Mouse (Mus musculus): ENCODE data around the gene Ppp2r5a. TPM values are rescaled to one million over a fixed set of nuclear protein-coding genes. Genes with fewer than 3 reads are reported as not detected.

Ppp2r5a gene
- polyA plus RNA-seq, 1 experiment from 2014 or later: 14.4 TPM

- Histone ChIP-seq H3K36me3 (peaks cover 5% of the 10 kb centered on the region; the same call in 1 of the 2 replicates), H3K9ac (no peak overlapping the region), H3K4me1 (no peaks in the 10 kb centered on the region), H3K4me3 (no peak overlapping the region), H3K27me3 (no peaks in the 10 kb centered on the region), H3K4me2 (no peak overlapping the region), H3K27ac (no peak overlapping the region), H3K9me3 (no peaks in the 10 kb centered on the region)
- 89% methylated on average over 5 of the region's 5 CpGs for WGBS
- ATAC-seq (ENCODE audit: insufficient number of reproducible peaks, insufficient read depth, low FRiP score, low TSS enrichment, low read depth): no peak
Observed at GRCm38 (mm10) chr1:191375644-191375998, 27.5 kb downstream of the Ppp2r5a start.

GRCm38 (mm10) chr1:191374993-191375643 lies 28.0 kb downstream of the Ppp2r5a start:
- Histone ChIP-seq H3K36me3 (peaks cover 5% of the 10 kb centered on the region; the same call in 1 of the 2 replicates), H3K27ac (no peak overlapping the region), H3K4me3 (no peak overlapping the region), H3K9me3 (no peaks in the 10 kb centered on the region), H3K4me1 (no peaks in the 10 kb centered on the region), H3K27me3 (no peaks in the 10 kb centered on the region), H3K9ac (no peak overlapping the region), H3K4me2 (no peak overlapping the region)
- ATAC-seq (ENCODE audit: insufficient number of reproducible peaks, insufficient read depth, low FRiP score, low TSS enrichment, low read depth): no peak
- 91% methylated on average over 10 of the region's 10 CpGs for WGBS

- Histone ChIP-seq H3K4me2 (no peak overlapping the region), H3K9me3 (no peaks in the 10 kb centered on the region), H3K27me3 (no peaks in the 10 kb centered on the region), H3K27ac (no peak overlapping the region), H3K9ac (no peak overlapping the region), H3K36me3 (peaks cover 9% of the 10 kb centered on the region), H3K4me1 (no peaks in the 10 kb centered on the region), H3K4me3 (no peak overlapping the region)
- ATAC-seq (ENCODE audit: insufficient number of reproducible peaks, insufficient read depth, low FRiP score, low TSS enrichment, low read depth): no peak
Observed at GRCm38 (mm10) chr1:191369140-191369539, 33.9 kb downstream of the Ppp2r5a start.

GRCm38 (mm10) chr1:191368193-191368592 lies 34.9 kb downstream of the Ppp2r5a start:
- peaks cover 9% of the 10 kb centered on the region for H3K36me3 ChIP-seq
- no peak for ATAC-seq (ENCODE audit: insufficient number of reproducible peaks, insufficient read depth, low FRiP score, low TSS enrichment, low read depth)
- H3K4me3 ChIP-seq: no peak overlapping the region
- WGBS: 81% methylated on average over 4 of the region's 4 CpGs
- H3K4me2 ChIP-seq: no peak overlapping the region
- H3K4me1 ChIP-seq: no peaks in the 10 kb centered on the region
- H3K27me3 ChIP-seq: no peaks in the 10 kb centered on the region
- no peaks in the 10 kb centered on the region for H3K9me3 ChIP-seq
- H3K9ac ChIP-seq: no peak overlapping the region
- no peak overlapping the region for H3K27ac ChIP-seq

- H3K9me3 ChIP-seq: no peaks in the 10 kb centered on the region
- no peak overlapping the region for H3K9ac ChIP-seq
- no peak for ATAC-seq (ENCODE audit: insufficient number of reproducible peaks, insufficient read depth, low FRiP score, low TSS enrichment, low read depth)
- 71% methylated on average over 4 of the region's 4 CpGs for WGBS
- peaks cover 16% of the 10 kb centered on the region for H3K36me3 ChIP-seq
- no peak overlapping the region for H3K27ac ChIP-seq
- H3K4me2 ChIP-seq: no peak overlapping the region
- no peak overlapping the region for H3K4me3 ChIP-seq
- no peaks in the 10 kb centered on the region for H3K27me3 ChIP-seq
- no peaks in the 10 kb centered on the region for H3K4me1 ChIP-seq
Observed at GRCm38 (mm10) chr1:191364477-191364876, 38.6 kb downstream of the Ppp2r5a start.

GRCm38 (mm10) chr1:191362412-191362811 lies 40.7 kb downstream of the Ppp2r5a start:
- 77% methylated on average over 6 of the region's 6 CpGs for WGBS
- H3K4me3 ChIP-seq: no peak overlapping the region
- peaks cover 15% of the 10 kb centered on the region; the same call in 1 of the 2 replicates for H3K36me3 ChIP-seq
- no peaks in the 10 kb centered on the region for H3K9me3 ChIP-seq
- H3K9ac ChIP-seq: no peak overlapping the region
- H3K27ac ChIP-seq: no peak overlapping the region
- H3K4me1 ChIP-seq: peaks cover 10% of the 10 kb centered on the region
- no peak overlapping the region for H3K4me2 ChIP-seq
- ATAC-seq (ENCODE audit: insufficient number of reproducible peaks, insufficient read depth, low FRiP score, low TSS enrichment, low read depth): no peak
- H3K27me3 ChIP-seq: no peaks in the 10 kb centered on the region

GRCm38 (mm10) chr1:191359478-191359877 lies 43.6 kb downstream of the Ppp2r5a start:
- peaks cover 17% of the 10 kb centered on the region for H3K4me1 ChIP-seq
- no peak overlapping the region for H3K4me3 ChIP-seq
- peaks cover 32% of the 10 kb centered on the region for H3K36me3 ChIP-seq
- no peak overlapping the region for H3K9ac ChIP-seq
- no peak overlapping the region for H3K4me2 ChIP-seq
- no peaks in the 10 kb centered on the region for H3K9me3 ChIP-seq
- 83% methylated on average over 7 of the region's 7 CpGs for WGBS
- no peaks in the 10 kb centered on the region for H3K27me3 ChIP-seq
- ATAC-seq (ENCODE audit: insufficient number of reproducible peaks, insufficient read depth, low FRiP score, low TSS enrichment, low read depth): no peak
- no peak overlapping the region for H3K27ac ChIP-seq

GRCm38 (mm10) chr1:191356936-191357335 lies 46.1 kb downstream of the Ppp2r5a start:
- H3K4me2 ChIP-seq: no peak overlapping the region
- H3K36me3 ChIP-seq: peaks cover 38% of the 10 kb centered on the region
- no peak overlapping the region for H3K27ac ChIP-seq
- no peaks in the 10 kb centered on the region for H3K27me3 ChIP-seq
- no peak overlapping the region for H3K9ac ChIP-seq
- no peak for ATAC-seq (ENCODE audit: insufficient number of reproducible peaks, insufficient read depth, low FRiP score, low TSS enrichment, low read depth)
- no peaks in the 10 kb centered on the region for H3K9me3 ChIP-seq
- H3K4me3 ChIP-seq: no peak overlapping the region
- peaks cover 35% of the 10 kb centered on the region for H3K4me1 ChIP-seq
- 27% methylated on average over 1 of the region's 1 CpGs for WGBS

- Histone ChIP-seq H3K4me2 (no peak overlapping the region), H3K4me3 (no peak overlapping the region), H3K9me3 (no peaks in the 10 kb centered on the region), H3K36me3 (peaks cover 42% of the 10 kb centered on the region), H3K4me1 (peaks cover 45% of the 10 kb centered on the region), H3K27me3 (no peaks in the 10 kb centered on the region), H3K27ac (peak overlapping the region; percentile 82; the same call in 1 of the 2 replicates), H3K9ac (no peak overlapping the region)
- ATAC-seq (ENCODE audit: insufficient number of reproducible peaks, insufficient read depth, low FRiP score, low TSS enrichment, low read depth): no peak
- 39% methylated on average over 4 of the region's 4 CpGs for WGBS
Observed at GRCm38 (mm10) chr1:191353836-191354235, 49.2 kb downstream of the Ppp2r5a start.

GRCm38 (mm10) chr1:191352786-191353488 lies 50.1 kb downstream of the Ppp2r5a start:
- 45% methylated on average over 14 of the region's 14 CpGs for WGBS
- ATAC-seq (ENCODE audit: insufficient number of reproducible peaks, insufficient read depth, low FRiP score, low TSS enrichment, low read depth): no peak

GRCm38 (mm10) chr1:191350355-191350754 lies 52.7 kb downstream of the Ppp2r5a start:
- Histone ChIP-seq H3K4me2 (no peak overlapping the region), H3K9me3 (no peaks in the 10 kb centered on the region), H3K27ac (no peak overlapping the region), H3K27me3 (no peaks in the 10 kb centered on the region), H3K4me1 (peaks cover 29% of the 10 kb centered on the region), H3K4me3 (no peak overlapping the region), H3K36me3 (peaks cover 57% of the 10 kb centered on the region), H3K9ac (no peak overlapping the region)
- ATAC-seq (ENCODE audit: insufficient number of reproducible peaks, insufficient read depth, low FRiP score, low TSS enrichment, low read depth): no peak
- WGBS: 94% methylated on average over 5 of the region's 5 CpGs

More at GRCm38 (mm10) chr1:191352786-191353488, 50.1 kb downstream of the Ppp2r5a start:
- Histone ChIP-seq H3K36me3 (peaks cover 45% of the 10 kb centered on the region), H3K9ac (no peak overlapping the region), H3K27me3 (no peaks in the 10 kb centered on the region), H3K27ac (peak overlapping the region; percentile 82), H3K4me1 (peaks cover 41% of the 10 kb centered on the region), H3K9me3 (no peaks in the 10 kb centered on the region), H3K4me2 (no peak overlapping the region), H3K4me3 (no peak overlapping the region)

GRCm38 (mm10) chr1:191349486-191350037 lies 53.5 kb downstream of the Ppp2r5a start:
- no peaks in the 10 kb centered on the region for H3K9me3 ChIP-seq
- H3K9ac ChIP-seq: 0 out of 2 replicates have a peak overlapping the region, but pooled peaks have one; percentile 21
- no peak for ATAC-seq (ENCODE audit: insufficient number of reproducible peaks, insufficient read depth, low FRiP score, low TSS enrichment, low read depth)
- no peaks in the 10 kb centered on the region for H3K27me3 ChIP-seq
- H3K27ac ChIP-seq: 0 out of 2 replicates have a peak overlapping the region, but pooled peaks have one; percentile 4
- H3K4me2 ChIP-seq: no peak overlapping the region
- 57% methylated on average over 23 of the region's 23 CpGs for WGBS
- peaks cover 29% of the 10 kb centered on the region for H3K4me1 ChIP-seq
- no peak overlapping the region for H3K4me3 ChIP-seq
- peaks cover 57% of the 10 kb centered on the region for H3K36me3 ChIP-seq

Measured in embryonic facial prominence, embryonic 13.5 days (tissue).